Mouse (Mus musculus) cortical plate, adult 2 months (tissue): ENCODE measurements around the gene Cacna2d3. TPM values are rescaled to one million over a fixed set of nuclear protein-coding genes. Genes with fewer than 3 reads are reported as not detected.

Experiments used
- H3K27ac ChIP-seq: fragments of 200-500 bp; 2 replicates; pipeline ENCODE4 v1.5.1; 2012; ENCODE audit warnings: low read length, control low read depth, inconsistent platforms; ENCODE audit not compliant: insufficient read depth
- H3K4me1 ChIP-seq: fragments of 200-500 bp; 2 replicates; pipeline ENCODE4 v1.6.1; 2011; ENCODE audit warnings: low read length; ENCODE audit not compliant: control insufficient read depth, insufficient read depth
- H3K4me3 ChIP-seq: fragments of 200-500 bp; 2 replicates; pipeline ENCODE4 v1.5.1; 2011; ENCODE audit warnings: mild to moderate bottlenecking, low read length, control low read depth; ENCODE audit not compliant: insufficient read depth
- CTCF ChIP-seq: fragments of 200-500 bp; IDR thresholded peaks from 2 replicates; pipeline ENCODE4 v1.5.1; 2011; ENCODE audit warnings: mild to moderate bottlenecking, control low read depth, low read length; ENCODE audit not compliant: insufficient read depth; ENCODE audit errors: extremely low read depth
- POLR2A ChIP-seq: fragments of 200-500 bp; IDR thresholded peaks from 2 replicates; pipeline ENCODE4 v1.6.1; 2011; ENCODE audit warnings: mild to moderate bottlenecking, low read length, control low read depth; ENCODE audit not compliant: insufficient read depth; ENCODE audit errors: extremely low read depth
- polyA plus RNA-seq: library from polyadenylated mRNA; depleted of rRNA; stranded (reverse); fragments of >200 nt; gene quantifications from 2 replicates; pipeline ENCODE4 v1.2.3, GENCODE M21; 2012

Cacna2d3 gene
- polyA plus RNA-seq, 1 experiment, result 75.4 TPM

- no peaks in the 10 kb centered on the region for H3K4me1 ChIP-seq
- no peak overlapping the region for H3K27ac ChIP-seq
- TF ChIP-seq POLR2A, result no peak
- no peak for TF ChIP-seq CTCF
- H3K4me3 ChIP-seq, result no peak overlapping the region
Observed at GRCm38 (mm10) chr14:29080630-29081029, 641.0 kb downstream of the Cacna2d3 start.

GRCm38 (mm10) chr14:29080228-29080627, 641.4 kb downstream of the Cacna2d3 start:
- H3K4me1 ChIP-seq, result no peaks in the 10 kb centered on the region
- TF ChIP-seq POLR2A (no peak), CTCF (no peak)
- H3K27ac ChIP-seq, result no peak overlapping the region
- H3K4me3 ChIP-seq, result no peak overlapping the region

GRCm38 (mm10) chr14:29077418-29077817, 644.2 kb downstream of the Cacna2d3 start:
- H3K4me3 ChIP-seq, result no peak overlapping the region
- no peak overlapping the region for H3K27ac ChIP-seq
- TF ChIP-seq POLR2A (no peak), CTCF (no peak)
- no peaks in the 10 kb centered on the region for H3K4me1 ChIP-seq

GRCm38 (mm10) chr14:29073747-29074146, 647.9 kb downstream of the Cacna2d3 start:
- Histone ChIP-seq H3K27ac (no peak overlapping the region), H3K4me1 (no peaks in the 10 kb centered on the region), H3K4me3 (no peak overlapping the region)
- TF ChIP-seq POLR2A (no peak), CTCF (peak; percentile 23; the same call in 1 of the 2 replicates)

- H3K4me1 ChIP-seq, result peaks cover 2% of the 10 kb centered on the region; the same call in 1 of the 2 replicates
- H3K27ac ChIP-seq, result no peak overlapping the region
- H3K4me3 ChIP-seq, result no peak overlapping the region
- no peak for TF ChIP-seq CTCF
- TF ChIP-seq POLR2A, result no peak
Observed at GRCm38 (mm10) chr14:29062676-29063075, 659.0 kb downstream of the Cacna2d3 start.

- Histone ChIP-seq H3K27ac (no peak overlapping the region), H3K4me1 (peaks cover 2% of the 10 kb centered on the region; the same call in 1 of the 2 replicates), H3K4me3 (no peak overlapping the region)
- no peak for TF ChIP-seq CTCF
- TF ChIP-seq POLR2A, result no peak
Observed at GRCm38 (mm10) chr14:29061491-29061890, 660.2 kb downstream of the Cacna2d3 start.

GRCm38 (mm10) chr14:29060679-29061078, 661.0 kb downstream of the Cacna2d3 start:
- Histone ChIP-seq H3K27ac (no peak overlapping the region), H3K4me3 (no peak overlapping the region), H3K4me1 (peaks cover 2% of the 10 kb centered on the region; the same call in 1 of the 2 replicates)
- no peak for TF ChIP-seq POLR2A
- TF ChIP-seq CTCF, result no peak

- Histone ChIP-seq H3K27ac (no peak overlapping the region), H3K4me3 (no peak overlapping the region), H3K4me1 (no peaks in the 10 kb centered on the region)
- TF ChIP-seq POLR2A (no peak), CTCF (no peak)
Observed at GRCm38 (mm10) chr14:29051951-29052835, 669.5 kb downstream of the Cacna2d3 start.

GRCm38 (mm10) chr14:29042355-29042754, 679.3 kb downstream of the Cacna2d3 start:
- Histone ChIP-seq H3K4me3 (no peak overlapping the region), H3K4me1 (no peaks in the 10 kb centered on the region), H3K27ac (no peak overlapping the region)
- no peak for TF ChIP-seq CTCF
- TF ChIP-seq POLR2A, result no peak

- no peak overlapping the region for H3K4me3 ChIP-seq
- TF ChIP-seq CTCF (no peak), POLR2A (no peak)
- no peaks in the 10 kb centered on the region for H3K4me1 ChIP-seq
- H3K27ac ChIP-seq, result no peak overlapping the region
Observed at GRCm38 (mm10) chr14:29041498-29041897, 680.2 kb downstream of the Cacna2d3 start.
